Mouse (Mus musculus): ENCODE measurements at regions not wholly inside any gene's neighbourhood (a gene's known extent, or its start where the extent isn't known, plus 50 kb on each side); places are given as distances from the start of the nearest gene placed in this dataset.
A peak's percentile ranks its signal among the peaks of the same experiment; 100 is the strongest.

DNA sequence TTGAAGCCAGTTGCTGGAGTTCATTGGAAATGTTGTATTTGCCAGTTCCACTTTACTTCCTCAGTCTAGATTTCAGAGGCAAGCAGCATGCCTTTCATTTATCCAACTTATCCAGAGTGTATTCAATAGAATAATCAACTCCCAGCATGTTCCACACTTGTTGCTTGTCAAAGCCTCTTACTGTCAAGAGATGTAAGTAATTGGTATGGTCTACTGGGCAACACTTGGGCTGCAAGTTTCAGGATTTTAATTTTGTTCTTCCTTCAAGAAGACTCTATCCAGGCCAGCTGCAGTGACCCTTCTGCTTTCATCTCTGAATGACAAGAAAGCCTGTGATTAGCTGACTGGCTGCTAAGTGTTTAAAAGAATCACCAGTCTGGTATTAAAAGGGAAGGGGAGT, 3131.6 kb upstream of the Lrrc6 start:
- Histone ChIP-seq H3K9ac (replicated peaks) (no peak overlapping the region), H3K36me3 (no peaks in the 10 kb centered on the region), H3K4me2 (replicated peaks) (no peak overlapping the region), H3K4me1 (no peaks in the 10 kb centered on the region), H3K27me3 (no peaks in the 10 kb centered on the region), H3K9me3 (no peaks in the 10 kb centered on the region), H3K4me3 (no peak overlapping the region), H3K27ac (replicated peaks) (no peak overlapping the region)
- no peak for ATAC-seq (replicated peaks)

DNA sequence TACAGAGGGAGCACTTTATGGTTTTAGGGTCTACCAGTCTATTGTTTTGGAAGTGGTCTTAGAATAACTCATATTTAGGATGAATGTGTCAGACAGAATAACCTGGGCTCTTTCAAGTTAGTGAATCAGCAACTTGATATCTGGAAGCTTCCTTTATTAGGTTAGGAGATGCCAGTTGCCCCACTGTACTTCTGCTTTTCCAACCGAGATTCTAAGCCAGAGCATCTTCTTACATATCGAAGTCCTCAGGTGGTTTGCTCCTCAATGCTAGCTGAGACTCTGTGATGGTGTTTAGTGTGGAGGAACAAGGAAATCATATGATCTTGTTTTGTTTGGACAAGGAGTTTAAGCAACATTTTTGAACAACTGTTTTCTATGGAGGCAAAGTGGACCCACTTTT, 3117.3 kb upstream of the Lrrc6 start:
- no peak for ATAC-seq (replicated peaks)
- no peak overlapping the region for H3K27ac ChIP-seq (replicated peaks)
- no peak overlapping the region for H3K4me3 ChIP-seq
- H3K9me3 ChIP-seq, result no peaks in the 10 kb centered on the region
- H3K4me2 ChIP-seq (replicated peaks), result no peak overlapping the region
- 92% methylated on average over 2 of the region's 2 CpGs for WGBS
- H3K9ac ChIP-seq (replicated peaks), result no peak overlapping the region
- H3K27me3 ChIP-seq, result no peaks in the 10 kb centered on the region
- no peaks in the 10 kb centered on the region for H3K36me3 ChIP-seq
- H3K4me1 ChIP-seq, result no peaks in the 10 kb centered on the region

DNA sequence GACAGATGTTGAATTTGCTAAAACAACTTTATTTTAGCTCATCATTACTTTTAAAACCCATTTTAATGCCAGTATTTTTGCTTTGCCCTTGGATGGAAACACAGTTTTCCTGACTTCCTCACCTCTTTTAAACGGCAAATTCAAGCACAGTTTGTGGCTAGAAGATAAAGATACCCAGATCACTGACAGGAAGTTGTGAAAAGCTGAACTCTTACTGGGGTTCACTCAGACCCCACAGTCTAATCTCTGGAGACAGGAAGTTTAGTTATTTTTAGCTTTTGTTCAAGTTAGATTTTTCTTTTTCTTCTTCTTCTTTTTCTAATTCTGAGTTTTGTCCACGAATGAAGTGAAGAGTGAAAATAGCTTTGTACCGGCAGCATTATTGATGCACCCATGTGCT, 3113.3 kb upstream of the Lrrc6 start:
- Histone ChIP-seq H3K4me2 (replicated peaks) (no peak overlapping the region), H3K36me3 (no peaks in the 10 kb centered on the region), H3K27ac (replicated peaks) (no peak overlapping the region), H3K4me1 (no peaks in the 10 kb centered on the region), H3K9ac (replicated peaks) (no peak overlapping the region), H3K9me3 (no peaks in the 10 kb centered on the region), H3K27me3 (no peaks in the 10 kb centered on the region), H3K4me3 (no peak overlapping the region)
- ATAC-seq (replicated peaks), result no peak
- WGBS, result 85% methylated on average over 3 of the region's 3 CpGs

DNA sequence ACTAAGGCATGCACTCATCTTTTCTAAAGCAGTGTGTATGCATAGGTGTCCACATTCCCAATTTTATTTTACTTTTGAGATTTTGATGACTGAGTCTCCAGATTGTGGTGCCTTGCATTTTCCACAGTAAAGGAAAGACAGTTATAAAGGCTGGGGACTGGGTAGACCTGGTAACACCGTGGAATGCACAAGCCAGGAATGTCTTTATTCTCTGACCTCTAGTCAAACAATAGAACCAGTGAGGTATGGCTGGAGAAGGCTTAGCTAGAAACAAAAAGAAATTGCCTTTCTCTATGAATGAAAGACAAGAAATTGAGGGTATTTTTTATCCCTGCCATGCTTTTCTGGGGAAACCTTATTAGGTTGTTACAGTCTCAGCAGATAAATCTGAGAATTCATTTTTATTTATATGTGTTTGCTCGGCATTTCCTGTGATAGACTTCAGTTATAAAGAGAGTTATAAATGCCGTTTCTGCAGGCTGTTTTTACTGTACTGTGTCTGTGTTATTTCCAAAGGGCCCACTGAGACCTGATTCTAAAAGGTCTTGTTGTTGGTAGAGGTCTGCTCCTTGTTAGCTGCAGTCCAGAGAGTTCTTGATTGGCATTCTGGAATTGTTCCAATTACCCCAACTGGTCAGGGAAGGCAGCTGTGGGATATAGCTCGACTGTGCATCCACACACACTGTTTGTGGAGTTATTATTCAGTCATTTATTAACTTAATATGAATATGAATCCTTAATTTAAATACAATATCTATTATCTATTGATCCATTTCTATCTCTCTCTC, 3090.7 kb upstream of the Lrrc6 start:
- no peak overlapping the region for H3K27ac ChIP-seq (replicated peaks)
- no peak overlapping the region for H3K4me3 ChIP-seq
- no peak overlapping the region for H3K9ac ChIP-seq (replicated peaks)
- peaks cover 7% of the 10 kb centered on the region; the same call in 1 of the 2 replicates for H3K4me1 ChIP-seq
- H3K9me3 ChIP-seq, result no peaks in the 10 kb centered on the region
- H3K4me2 ChIP-seq (replicated peaks), result no peak overlapping the region
- WGBS, result 3% methylated on average over 4 of the region's 4 CpGs
- H3K27me3 ChIP-seq, result no peaks in the 10 kb centered on the region
- H3K36me3 ChIP-seq, result no peaks in the 10 kb centered on the region
- peak; percentile 87 for ATAC-seq (replicated peaks)

DNA sequence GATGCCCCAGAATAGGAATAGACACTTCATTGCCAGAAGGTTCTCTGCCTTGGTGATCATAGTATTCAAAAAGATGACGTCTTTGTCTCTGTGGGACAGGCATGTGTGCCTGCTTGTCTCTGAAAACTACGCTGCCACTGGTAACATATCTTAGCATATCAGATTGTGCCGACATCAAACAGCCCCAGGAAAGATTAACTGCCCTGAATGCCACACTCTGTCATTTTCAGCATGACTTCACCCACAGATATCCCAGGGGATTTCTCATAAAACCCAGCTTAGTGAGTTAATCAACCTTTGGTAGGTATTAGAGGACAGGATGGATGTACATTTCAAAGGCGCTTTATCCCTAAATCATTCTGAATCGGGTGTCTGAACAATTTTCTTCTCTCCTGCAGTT, 3087.4 kb upstream of the Lrrc6 start:
- H3K27me3 ChIP-seq, result no peaks in the 10 kb centered on the region
- peaks cover 7% of the 10 kb centered on the region; the same call in 1 of the 2 replicates for H3K4me1 ChIP-seq
- 15% methylated on average over 5 of the region's 5 CpGs for WGBS
- H3K9me3 ChIP-seq, result no peaks in the 10 kb centered on the region
- no peak overlapping the region for H3K27ac ChIP-seq (replicated peaks)
- H3K36me3 ChIP-seq, result no peaks in the 10 kb centered on the region
- no peak overlapping the region for H3K4me2 ChIP-seq (replicated peaks)
- H3K4me3 ChIP-seq, result no peak overlapping the region
- H3K9ac ChIP-seq (replicated peaks), result no peak overlapping the region
- no peak for ATAC-seq (replicated peaks)

DNA sequence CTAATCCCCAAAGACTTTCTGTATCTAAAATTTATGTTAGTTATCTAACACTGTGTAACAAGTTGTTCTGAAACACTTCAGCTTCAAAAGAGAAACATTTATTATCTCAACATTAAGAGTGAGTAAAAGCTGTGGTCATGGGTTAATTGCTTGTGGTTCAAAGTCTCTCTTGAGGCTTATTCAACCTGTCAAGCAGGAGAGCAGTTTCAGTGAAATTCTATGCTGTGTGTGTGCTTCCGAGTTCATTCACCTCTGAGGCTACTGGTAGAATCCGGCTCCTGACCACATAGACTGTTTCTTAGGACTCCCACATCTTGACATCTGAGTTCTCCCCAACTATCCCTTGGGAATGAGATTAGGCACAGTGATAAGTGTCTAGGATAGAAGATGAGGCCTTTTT, 3076.0 kb upstream of the Lrrc6 start:
- WGBS, result 41% methylated on average over 2 of the region's 2 CpGs
- no peak for ATAC-seq (replicated peaks)
- H3K9ac ChIP-seq (replicated peaks), result no peak overlapping the region
- no peak overlapping the region for H3K4me2 ChIP-seq (replicated peaks)
- peaks cover 6% of the 10 kb centered on the region for H3K4me1 ChIP-seq
- no peak overlapping the region for H3K27ac ChIP-seq (replicated peaks)
- H3K27me3 ChIP-seq, result no peaks in the 10 kb centered on the region
- no peak overlapping the region for H3K4me3 ChIP-seq
- no peaks in the 10 kb centered on the region for H3K36me3 ChIP-seq
- no peaks in the 10 kb centered on the region for H3K9me3 ChIP-seq

DNA sequence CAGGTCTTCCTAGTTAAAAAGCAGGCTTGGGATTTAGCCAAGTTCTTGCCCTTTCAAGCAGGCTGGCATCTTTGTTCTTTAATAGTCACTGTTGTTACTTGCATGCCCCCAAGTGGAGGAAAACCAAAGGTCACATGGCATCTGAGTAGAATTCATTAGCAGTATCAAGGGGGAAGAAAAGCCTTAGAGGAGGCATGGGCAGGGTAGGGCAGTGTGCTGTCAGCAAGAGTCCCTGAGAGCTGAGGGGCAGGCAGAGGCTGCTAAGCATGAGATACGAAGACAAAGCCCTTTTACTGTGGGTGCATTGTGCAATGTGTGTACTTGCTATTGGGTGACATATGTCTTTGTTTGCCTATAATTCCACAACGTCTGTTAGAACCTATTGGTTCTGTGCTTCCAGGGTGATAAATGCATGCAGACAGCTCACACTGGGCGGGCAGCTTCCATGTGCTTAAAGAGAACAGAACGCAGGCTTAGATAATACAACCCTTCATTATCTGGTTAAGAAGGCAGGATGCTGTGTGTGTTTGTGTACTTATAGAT, 3075.0 kb upstream of the Lrrc6 start:
- no peak overlapping the region for H3K9ac ChIP-seq (replicated peaks)
- peak overlapping the region; percentile 36 for H3K27ac ChIP-seq (replicated peaks)
- H3K4me1 ChIP-seq, result peaks cover 6% of the 10 kb centered on the region
- H3K27me3 ChIP-seq, result no peaks in the 10 kb centered on the region
- no peak overlapping the region for H3K4me2 ChIP-seq (replicated peaks)
- 3% methylated on average over 4 of the region's 4 CpGs for WGBS
- H3K36me3 ChIP-seq, result no peaks in the 10 kb centered on the region
- H3K4me3 ChIP-seq, result no peak overlapping the region
- peak; percentile 97 for ATAC-seq (replicated peaks)
- no peaks in the 10 kb centered on the region for H3K9me3 ChIP-seq

DNA sequence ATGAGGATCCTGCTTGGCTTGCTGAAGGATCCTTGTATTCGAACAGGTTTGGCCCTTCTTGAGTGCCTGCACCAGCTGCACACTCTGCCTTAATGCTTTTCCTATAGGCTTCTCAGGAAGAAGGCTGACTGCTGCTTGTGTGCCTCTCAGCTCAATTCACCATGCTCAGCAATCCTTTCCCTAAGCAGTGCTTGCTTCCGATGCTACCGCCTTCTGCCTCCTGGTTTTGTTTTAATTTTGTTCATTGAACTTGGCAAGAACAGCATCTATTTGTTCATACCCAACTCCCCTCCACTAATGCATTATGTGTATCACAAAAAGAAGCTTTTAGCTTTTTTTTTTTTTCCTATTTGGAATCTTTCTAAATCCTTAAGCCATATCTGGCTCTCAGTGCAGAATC, 3053.5 kb upstream of the Lrrc6 start:
- Histone ChIP-seq H3K27ac (replicated peaks) (no peak overlapping the region), H3K9ac (replicated peaks) (no peak overlapping the region)

DNA sequence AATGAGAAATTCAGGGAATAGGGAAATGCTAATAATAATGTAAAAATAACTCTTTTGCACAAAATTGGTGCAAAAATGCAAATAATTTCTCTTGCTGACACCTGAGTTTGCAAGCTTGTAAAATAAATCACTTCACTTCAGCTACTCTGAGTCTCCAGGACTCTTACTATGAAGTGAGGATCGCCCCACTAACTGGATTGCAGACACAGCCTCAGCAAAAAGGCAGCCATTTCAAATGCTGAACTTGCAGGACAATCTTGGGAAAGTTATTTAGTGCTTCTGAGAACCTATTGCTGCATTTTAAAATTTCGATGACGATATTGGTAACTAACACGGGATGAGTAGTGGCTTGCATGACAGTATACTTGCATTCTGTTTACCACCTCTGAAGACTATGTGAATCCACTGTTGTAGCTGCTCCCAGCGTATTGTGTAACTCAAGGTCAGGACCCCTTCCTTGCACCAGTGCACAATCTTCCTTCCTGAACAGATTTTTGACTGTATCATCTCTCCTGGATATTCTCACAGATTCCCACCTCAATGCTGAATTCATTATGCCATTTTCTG, 3051.4 kb upstream of the Lrrc6 start:
- no peak overlapping the region for H3K9ac ChIP-seq (replicated peaks)
- H3K36me3 ChIP-seq, result no peaks in the 10 kb centered on the region
- 80% methylated on average over 5 of the region's 5 CpGs for WGBS
- H3K4me1 ChIP-seq, result no peaks in the 10 kb centered on the region; the same call in 1 of the 2 replicates
- ATAC-seq (replicated peaks), result no peak
- H3K4me3 ChIP-seq, result no peak overlapping the region
- H3K4me2 ChIP-seq (replicated peaks), result no peak overlapping the region
- H3K27me3 ChIP-seq, result no peaks in the 10 kb centered on the region
- H3K9me3 ChIP-seq, result no peaks in the 10 kb centered on the region
- H3K27ac ChIP-seq (replicated peaks), result no peak overlapping the region

More for the DNA sequence above, 3053.5 kb upstream of the Lrrc6 start:
- Histone ChIP-seq H3K4me2 (replicated peaks) (no peak overlapping the region), H3K9me3 (no peaks in the 10 kb centered on the region), H3K27me3 (no peaks in the 10 kb centered on the region), H3K4me3 (no peak overlapping the region), H3K36me3 (no peaks in the 10 kb centered on the region), H3K4me1 (no peaks in the 10 kb centered on the region; the same call in 1 of the 2 replicates)
- no peak for ATAC-seq (replicated peaks)
- WGBS, result 62% methylated on average over 3 of the region's 3 CpGs

DNA sequence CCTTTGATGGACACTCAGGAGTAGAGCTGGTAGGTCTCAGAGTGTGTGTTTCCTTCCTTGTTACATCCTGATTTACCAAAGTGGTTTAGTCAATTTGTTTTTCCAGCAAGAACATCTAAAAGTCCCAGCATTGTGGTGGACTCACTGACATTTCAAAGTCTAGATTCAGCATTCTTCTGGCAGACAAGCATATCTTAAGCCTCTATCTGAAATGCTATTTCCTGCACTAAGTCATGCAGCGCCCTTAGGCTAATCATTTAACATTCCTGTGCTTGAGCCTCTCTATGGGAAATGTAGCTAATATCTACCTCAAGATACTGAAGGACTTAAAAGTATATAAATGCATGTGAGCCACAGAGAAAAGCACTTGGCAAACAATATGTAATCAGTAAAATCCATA, 3050.3 kb upstream of the Lrrc6 start:
- Histone ChIP-seq H3K36me3 (no peaks in the 10 kb centered on the region), H3K4me1 (no peaks in the 10 kb centered on the region; the same call in 1 of the 2 replicates), H3K27ac (replicated peaks) (no peak overlapping the region), H3K9ac (replicated peaks) (no peak overlapping the region), H3K27me3 (no peaks in the 10 kb centered on the region), H3K4me3 (no peak overlapping the region), H3K9me3 (no peaks in the 10 kb centered on the region), H3K4me2 (replicated peaks) (no peak overlapping the region)
- ATAC-seq (replicated peaks), result no peak
- 78% methylated on average over 1 of the region's 1 CpGs for WGBS

DNA sequence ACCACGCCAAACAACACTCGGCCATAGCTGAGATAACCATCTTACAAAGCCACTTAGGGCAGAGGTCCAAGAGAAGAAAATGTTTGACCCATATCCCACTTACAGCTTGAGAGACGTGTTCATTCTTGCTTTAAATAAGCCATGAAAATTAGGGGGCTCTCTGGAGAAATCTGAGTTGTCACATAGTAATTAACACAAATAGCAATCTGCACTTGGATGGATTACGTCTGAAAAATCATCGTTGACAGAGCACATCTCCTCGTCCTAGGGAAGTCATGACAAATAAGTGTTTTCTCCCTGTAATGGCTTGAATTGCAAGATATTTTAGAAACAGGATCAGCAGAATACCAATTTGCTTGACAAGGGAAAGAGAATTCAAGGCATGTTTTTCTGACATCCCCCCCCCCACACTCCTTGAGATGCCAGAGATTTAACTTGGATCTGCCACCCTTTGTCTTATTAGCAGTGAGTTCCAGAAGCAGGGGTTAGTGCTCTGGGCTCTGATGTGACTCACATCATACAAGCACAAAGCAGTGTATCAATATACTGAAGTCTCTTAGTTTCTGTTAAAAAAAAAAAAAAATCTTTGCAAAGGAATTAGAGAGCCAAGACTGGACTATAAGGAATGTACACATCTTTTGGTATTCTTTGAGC, 3025.9 kb upstream of the Lrrc6 start:
- ATAC-seq (replicated peaks), result peak; percentile 71; the same call in 1 of the 2 replicates
- Histone ChIP-seq H3K9me3 (no peaks in the 10 kb centered on the region), H3K4me1 (peaks cover 7% of the 10 kb centered on the region; the same call in 1 of the 2 replicates), H3K9ac (replicated peaks) (no peak overlapping the region), H3K4me3 (no peak overlapping the region), H3K36me3 (no peaks in the 10 kb centered on the region), H3K27me3 (no peaks in the 10 kb centered on the region), H3K27ac (replicated peaks) (no peak overlapping the region), H3K4me2 (replicated peaks) (no peak overlapping the region)
- 21% methylated on average over 6 of the region's 6 CpGs for WGBS

DNA sequence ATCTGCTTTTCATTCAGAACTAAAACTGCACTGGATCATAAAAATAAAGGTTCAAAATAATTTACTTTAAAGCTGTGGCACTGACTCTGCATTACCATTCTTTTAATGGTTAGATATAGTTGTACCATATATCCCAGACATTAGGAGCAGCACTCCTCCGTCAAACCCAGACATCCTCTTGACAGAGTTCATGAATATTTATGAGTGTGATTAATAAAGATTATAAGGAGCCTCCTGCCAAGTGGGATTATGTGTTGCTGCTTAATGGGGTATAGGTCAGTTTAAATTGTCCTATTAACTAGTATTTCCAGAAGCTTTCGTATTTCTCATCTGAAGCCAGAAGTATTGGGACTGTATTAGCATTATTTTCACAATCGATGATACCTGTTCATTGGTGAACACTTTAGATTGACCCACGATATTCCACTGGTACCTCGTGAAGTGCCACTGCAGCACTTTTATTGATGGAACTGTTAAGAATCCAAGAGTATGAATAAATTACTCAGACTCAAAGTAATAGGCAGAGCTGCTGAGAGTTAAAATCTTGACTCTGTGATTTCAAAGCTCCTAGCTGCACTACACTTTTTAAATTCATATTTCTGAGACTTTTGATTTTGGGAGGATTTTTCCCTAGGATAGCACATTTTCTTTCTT, 2983.8 kb upstream of the Lrrc6 start:
- no peaks in the 10 kb centered on the region for H3K27me3 ChIP-seq
- H3K4me1 ChIP-seq, result peaks cover 7% of the 10 kb centered on the region; the same call in 1 of the 2 replicates
- peak; percentile 70 for ATAC-seq (replicated peaks)
- H3K4me2 ChIP-seq (replicated peaks), result no peak overlapping the region
- 18% methylated on average over 5 of the region's 5 CpGs for WGBS
- H3K9ac ChIP-seq (replicated peaks), result no peak overlapping the region
- no peaks in the 10 kb centered on the region for H3K36me3 ChIP-seq
- H3K27ac ChIP-seq (replicated peaks), result no peak overlapping the region
- H3K4me3 ChIP-seq, result no peak overlapping the region
- H3K9me3 ChIP-seq, result no peaks in the 10 kb centered on the region
